Mouse (Mus musculus) neural tube, postnatal 0 days (tissue): ENCODE results near the gene Gpr158. TPM values are rescaled to one million over a fixed set of nuclear protein-coding genes. Genes with fewer than 3 reads are reported as not detected.

Experiments
- polyA plus RNA-seq: library from polyadenylated mRNA; unstranded; fragments of >200 nt; fragmentation: Nextera tagmentation; extraction: Ambion mirVana; gene quantifications from 2 replicates; pipeline ENCODE4 v1.2.1, GENCODE M21; 2015

Gene Gpr158
- 4.3 and 4.9 TPM in 2 replicates for polyA plus RNA-seq

GRCm38 (mm10) chr2:21367345-21368111, at the start of gene Gpr158:
Gene Gpr158, plus strand, starts transcription at chr2:21367542.

Other genes starting within 250 kb of the Gpr158 start
- gene Enkur, start 162.2 kb upstream of the Gpr158 start, polyA plus RNA-seq: 3.5 and 3.7 TPM in 2 replicates
- 15.7 and 17.6 TPM in 2 replicates for gene Thnsl1, start 161.8 kb upstream of the Gpr158 start, polyA plus RNA-seq